Mouse (Mus musculus): Measurements from ENCODE around the gene Dse. TPM values are rescaled to one million over a fixed set of nuclear protein-coding genes. Genes with fewer than 3 reads are reported as not detected.

Dse gene
- polyA plus RNA-seq, 1 experiment: 8.7 TPM

GRCm38 (mm10) chr10:34200689-34201088, 6.8 kb downstream of the Dse start:
- H3K4me3 ChIP-seq (ENCODE audit: insufficient read depth, poor library complexity, severe bottlenecking): no peak overlapping the region
- H3ac ChIP-seq (ENCODE audit: control insufficient read depth, insufficient read length, low read depth): no peak overlapping the region
- H3K36me3 ChIP-seq (ENCODE audit: control insufficient read depth, insufficient read depth): peaks cover 14% of the 10 kb centered on the region
- no peak for TF ChIP-seq CEBPB (IDR thresholded peaks at IDR 0.05; ENCODE audit: low read depth)
- no peak for TF ChIP-seq USF1 (IDR thresholded peaks at IDR 0.05; ENCODE audit: low read depth)
- TF ChIP-seq MYOG (IDR thresholded peaks at IDR 0.05; ENCODE audit: control insufficient read depth, extremely low read depth, insufficient read length): no peak
- no peak for TF ChIP-seq MAX (IDR thresholded peaks at IDR 0.05)
- TF ChIP-seq CTCF (IDR thresholded peaks at IDR 0.05; ENCODE audit: control insufficient read depth, insufficient read depth, insufficient read length): no peak
- no peak for TF ChIP-seq FOSL1 (IDR thresholded peaks at IDR 0.05; ENCODE audit: insufficient read depth, low read length, poor library complexity, severe bottlenecking)
- TF ChIP-seq MYOD1 (IDR thresholded peaks at IDR 0.05; ENCODE audit: control insufficient read depth, insufficient read length, low read depth): no peak
- no peaks in the 10 kb centered on the region for H3K27me3 ChIP-seq (ENCODE audit: control insufficient read depth, insufficient read depth, insufficient read length)
- peaks cover 96% of the 10 kb centered on the region for H3K79me2 ChIP-seq (ENCODE audit: control insufficient read depth, insufficient read depth)
- peaks cover 86% of the 10 kb centered on the region for H3K79me3 ChIP-seq (ENCODE audit: low read depth)

GRCm38 (mm10) chr10:34198574-34198973, 8.9 kb downstream of the Dse start:
- peaks cover 96% of the 10 kb centered on the region for H3K79me2 ChIP-seq (ENCODE audit: control insufficient read depth, insufficient read depth)
- H3K79me3 ChIP-seq (ENCODE audit: low read depth): peaks cover 80% of the 10 kb centered on the region
- H3K27me3 ChIP-seq (ENCODE audit: control insufficient read depth, insufficient read depth, insufficient read length): no peaks in the 10 kb centered on the region
- H3ac ChIP-seq (ENCODE audit: control insufficient read depth, insufficient read length, low read depth): no peak overlapping the region
- no peak for TF ChIP-seq FOSL1 (IDR thresholded peaks at IDR 0.05; ENCODE audit: insufficient read depth, low read length, poor library complexity, severe bottlenecking)
- no peak for TF ChIP-seq MAX (IDR thresholded peaks at IDR 0.05)
- TF ChIP-seq MYOG (IDR thresholded peaks at IDR 0.05; ENCODE audit: control insufficient read depth, extremely low read depth, insufficient read length): no peak
- TF ChIP-seq USF1 (IDR thresholded peaks at IDR 0.05; ENCODE audit: low read depth): no peak
- no peak for TF ChIP-seq CEBPB (IDR thresholded peaks at IDR 0.05; ENCODE audit: low read depth)
- no peak for TF ChIP-seq CTCF (IDR thresholded peaks at IDR 0.05; ENCODE audit: control insufficient read depth, insufficient read depth, insufficient read length)
- TF ChIP-seq MYOD1 (IDR thresholded peaks at IDR 0.05; ENCODE audit: control insufficient read depth, insufficient read length, low read depth): no peak
- H3K36me3 ChIP-seq (ENCODE audit: control insufficient read depth, insufficient read depth): peaks cover 13% of the 10 kb centered on the region
- H3K4me3 ChIP-seq (ENCODE audit: insufficient read depth, poor library complexity, severe bottlenecking): no peak overlapping the region

GRCm38 (mm10) chr10:34198061-34198460, 9.5 kb downstream of the Dse start:
- Histone ChIP-seq H3K4me3 (ENCODE audit: insufficient read depth, poor library complexity, severe bottlenecking) (no peak overlapping the region), H3K27me3 (ENCODE audit: control insufficient read depth, insufficient read depth, insufficient read length) (no peaks in the 10 kb centered on the region), H3K36me3 (ENCODE audit: control insufficient read depth, insufficient read depth) (peaks cover 9% of the 10 kb centered on the region), H3ac (ENCODE audit: control insufficient read depth, insufficient read length, low read depth) (no peak overlapping the region), H3K79me2 (ENCODE audit: control insufficient read depth, insufficient read depth) (peaks cover 96% of the 10 kb centered on the region), H3K79me3 (ENCODE audit: low read depth) (peaks cover 81% of the 10 kb centered on the region)
- TF ChIP-seq MYOD1 (IDR thresholded peaks at IDR 0.05; ENCODE audit: control insufficient read depth, insufficient read length, low read depth) (no peak), FOSL1 (IDR thresholded peaks at IDR 0.05; ENCODE audit: insufficient read depth, low read length, poor library complexity, severe bottlenecking) (no peak), CTCF (IDR thresholded peaks at IDR 0.05; ENCODE audit: control insufficient read depth, insufficient read depth, insufficient read length) (no peak), USF1 (IDR thresholded peaks at IDR 0.05; ENCODE audit: low read depth) (no peak), MAX (IDR thresholded peaks at IDR 0.05) (no peak), CEBPB (IDR thresholded peaks at IDR 0.05; ENCODE audit: low read depth) (no peak), MYOG (IDR thresholded peaks at IDR 0.05; ENCODE audit: control insufficient read depth, extremely low read depth, insufficient read length) (no peak)

GRCm38 (mm10) chr10:34197269-34197668, 10.2 kb downstream of the Dse start:
- no peak overlapping the region for H3ac ChIP-seq (ENCODE audit: control insufficient read depth, insufficient read length, low read depth)
- peaks cover 81% of the 10 kb centered on the region for H3K79me3 ChIP-seq (ENCODE audit: low read depth)
- no peak overlapping the region for H3K4me3 ChIP-seq (ENCODE audit: insufficient read depth, poor library complexity, severe bottlenecking)
- peaks cover 9% of the 10 kb centered on the region for H3K36me3 ChIP-seq (ENCODE audit: control insufficient read depth, insufficient read depth)
- TF ChIP-seq USF1 (IDR thresholded peaks at IDR 0.05; ENCODE audit: low read depth): no peak
- no peak for TF ChIP-seq FOSL1 (IDR thresholded peaks at IDR 0.05; ENCODE audit: insufficient read depth, low read length, poor library complexity, severe bottlenecking)
- no peak for TF ChIP-seq CEBPB (IDR thresholded peaks at IDR 0.05; ENCODE audit: low read depth)
- no peak for TF ChIP-seq MYOG (IDR thresholded peaks at IDR 0.05; ENCODE audit: control insufficient read depth, extremely low read depth, insufficient read length)
- no peak for TF ChIP-seq MYOD1 (IDR thresholded peaks at IDR 0.05; ENCODE audit: control insufficient read depth, insufficient read length, low read depth)
- no peak for TF ChIP-seq MAX (IDR thresholded peaks at IDR 0.05)
- TF ChIP-seq CTCF (IDR thresholded peaks at IDR 0.05; ENCODE audit: control insufficient read depth, insufficient read depth, insufficient read length): no peak
- peaks cover 96% of the 10 kb centered on the region for H3K79me2 ChIP-seq (ENCODE audit: control insufficient read depth, insufficient read depth)
- H3K27me3 ChIP-seq (ENCODE audit: control insufficient read depth, insufficient read depth, insufficient read length): no peaks in the 10 kb centered on the region

- no peak overlapping the region for H3ac ChIP-seq (ENCODE audit: control insufficient read depth, insufficient read length, low read depth)
- no peak for TF ChIP-seq MYOD1 (IDR thresholded peaks at IDR 0.05; ENCODE audit: control insufficient read depth, insufficient read length, low read depth)
- no peak for TF ChIP-seq MYOG (IDR thresholded peaks at IDR 0.05; ENCODE audit: control insufficient read depth, extremely low read depth, insufficient read length)
- no peak for TF ChIP-seq FOSL1 (IDR thresholded peaks at IDR 0.05; ENCODE audit: insufficient read depth, low read length, poor library complexity, severe bottlenecking)
- no peak for TF ChIP-seq CEBPB (IDR thresholded peaks at IDR 0.05; ENCODE audit: low read depth)
- no peak for TF ChIP-seq MAX (IDR thresholded peaks at IDR 0.05)
- no peak for TF ChIP-seq CTCF (IDR thresholded peaks at IDR 0.05; ENCODE audit: control insufficient read depth, insufficient read depth, insufficient read length)
- TF ChIP-seq USF1 (IDR thresholded peaks at IDR 0.05; ENCODE audit: low read depth): no peak
Measured at GRCm38 (mm10) chr10:34194957-34195356, 12.6 kb downstream of the Dse start.

GRCm38 (mm10) chr10:34194503-34194902, 13.0 kb downstream of the Dse start:
- Histone ChIP-seq H3K36me3 (ENCODE audit: control insufficient read depth, insufficient read depth) (peaks cover 3% of the 10 kb centered on the region), H3ac (ENCODE audit: control insufficient read depth, insufficient read length, low read depth) (no peak overlapping the region), H3K4me3 (ENCODE audit: insufficient read depth, poor library complexity, severe bottlenecking) (no peak overlapping the region), H3K27me3 (ENCODE audit: control insufficient read depth, insufficient read depth, insufficient read length) (no peaks in the 10 kb centered on the region), H3K79me2 (ENCODE audit: control insufficient read depth, insufficient read depth) (peaks cover 97% of the 10 kb centered on the region), H3K79me3 (ENCODE audit: low read depth) (peaks cover 74% of the 10 kb centered on the region)
- TF ChIP-seq MYOD1 (IDR thresholded peaks at IDR 0.05; ENCODE audit: control insufficient read depth, insufficient read length, low read depth): no peak
- TF ChIP-seq CEBPB (IDR thresholded peaks at IDR 0.05; ENCODE audit: low read depth): peak; percentile 48

More at GRCm38 (mm10) chr10:34194957-34195356, 12.6 kb downstream of the Dse start:
- no peaks in the 10 kb centered on the region for H3K27me3 ChIP-seq (ENCODE audit: control insufficient read depth, insufficient read depth, insufficient read length)
- H3K36me3 ChIP-seq (ENCODE audit: control insufficient read depth, insufficient read depth): peaks cover 3% of the 10 kb centered on the region
- peaks cover 74% of the 10 kb centered on the region for H3K79me3 ChIP-seq (ENCODE audit: low read depth)
- H3K79me2 ChIP-seq (ENCODE audit: control insufficient read depth, insufficient read depth): peaks cover 97% of the 10 kb centered on the region
- H3K4me3 ChIP-seq (ENCODE audit: insufficient read depth, poor library complexity, severe bottlenecking): no peak overlapping the region

Measured in C2C12 (cell line).